Mouse (Mus musculus) thymus, adult 2 months (tissue): ENCODE measurements at regions not wholly inside any gene's neighbourhood (a gene's known extent, or its start where the extent isn't known, plus 50 kb on each side); places are given as distances from the start of the nearest gene placed in this dataset.

ENCODE experiments used
- CTCF ChIP-seq: fragments of 200-500 bp; IDR thresholded peaks from 2 replicates; pipeline ENCODE4 v1.5.1; 2012; ENCODE audit warnings: mild to moderate bottlenecking, control low read depth, low read length, moderate library complexity, borderline replicate concordance; ENCODE audit not compliant: control insufficient read depth, poor library complexity, insufficient read depth; ENCODE audit errors: extremely low read depth
- POLR2A ChIP-seq: fragments of 200-500 bp; IDR thresholded peaks from 2 replicates; pipeline ENCODE4 v1.6.1; 2012; ENCODE audit warnings: mild to moderate bottlenecking, low read length, control low read depth, moderate library complexity; ENCODE audit not compliant: control insufficient read depth, poor library complexity, insufficient read depth; ENCODE audit errors: extremely low read depth

DNA sequence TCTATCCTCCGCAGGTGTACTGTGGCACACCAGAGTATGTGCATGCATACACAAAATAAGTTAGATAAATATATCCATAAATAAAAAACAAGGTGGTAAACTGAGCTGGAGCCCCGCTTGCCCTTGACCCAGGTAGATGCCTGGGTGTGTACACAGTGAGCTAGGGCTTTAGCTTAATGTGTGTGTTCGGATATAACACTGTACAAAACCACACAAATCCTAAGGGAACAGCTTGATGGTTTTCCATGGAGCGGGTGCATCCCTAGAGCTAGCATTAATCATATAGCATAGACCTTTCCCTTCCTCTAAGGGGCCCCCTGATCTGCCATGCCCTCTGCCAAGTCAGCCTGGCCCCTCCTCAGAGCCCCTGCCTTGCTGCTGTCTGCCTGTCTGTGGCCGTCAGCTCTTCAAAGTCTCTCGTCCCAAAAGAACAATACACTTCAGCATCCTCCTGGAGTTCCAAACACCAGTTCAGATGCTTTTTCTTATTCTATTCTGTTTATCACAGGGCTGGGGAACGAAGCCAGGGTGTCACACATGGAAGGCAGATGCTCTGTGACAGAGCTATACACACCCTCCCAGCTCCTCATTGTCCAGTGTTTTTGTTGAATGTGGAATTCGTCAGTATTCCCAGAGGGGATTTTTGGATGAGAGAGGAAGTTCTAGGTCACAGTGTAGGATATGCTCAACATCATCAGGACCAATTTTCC lies 230.1 kb downstream of the Prdm2 start:
- no peak for TF ChIP-seq CTCF
- no peak for TF ChIP-seq POLR2A
